Mouse (Mus musculus) WW6 (cell line): Measurements from ENCODE around the gene Pde8b.

ENCODE experiments used
- DNase-seq: peaks from one replicate; pipeline ENCODE4 v3.0.0-alpha.2; 2013; ENCODE audit warnings: low read depth, low spot score

The Pde8b gene

GRCm38 (mm10) chr13:95249511-95250456 lies at the start of gene Pde8b:
Pde8b (minus strand) TSS chr13:95250336.
- DNase-seq = peak; percentile 11

GRCm38 (mm10) chr13:95291983-95292382 lies 41.8 kb upstream of the Pde8b start:
- no peak for DNase-seq

- no peak for DNase-seq
Observed at GRCm38 (mm10) chr13:95288027-95288426, 37.9 kb upstream of the Pde8b start.

GRCm38 (mm10) chr13:95286989-95287388 lies 36.9 kb upstream of the Pde8b start:
- peak; percentile 26 for DNase-seq

GRCm38 (mm10) chr13:95281740-95282673 lies 31.9 kb upstream of the Pde8b start:
- no peak for DNase-seq

GRCm38 (mm10) chr13:95278426-95279025 lies 28.4 kb upstream of the Pde8b start:
- no peak for DNase-seq

GRCm38 (mm10) chr13:95264691-95265090 lies 14.6 kb upstream of the Pde8b start:
- no peak for DNase-seq

- no peak for DNase-seq
Observed at GRCm38 (mm10) chr13:95260886-95261789, 11.0 kb upstream of the Pde8b start.

GRCm38 (mm10) chr13:95260391-95260790 lies 10.3 kb upstream of the Pde8b start:
- DNase-seq = no peak

- no peak for DNase-seq
Observed at GRCm38 (mm10) chr13:95257083-95257482, 6.9 kb upstream of the Pde8b start.

GRCm38 (mm10) chr13:95255083-95255482 lies 4.9 kb upstream of the Pde8b start:
- DNase-seq = no peak

GRCm38 (mm10) chr13:95243026-95243425 lies 7.1 kb downstream of the Pde8b start:
- DNase-seq = no peak

- DNase-seq = no peak
Observed at GRCm38 (mm10) chr13:95237488-95237887, 12.6 kb downstream of the Pde8b start.

- DNase-seq = no peak
Observed at GRCm38 (mm10) chr13:95235261-95235660, 14.9 kb downstream of the Pde8b start.

- no peak for DNase-seq
Observed at GRCm38 (mm10) chr13:95231366-95232138, 18.6 kb downstream of the Pde8b start.

- no peak for DNase-seq
Observed at GRCm38 (mm10) chr13:95230326-95230725, 19.8 kb downstream of the Pde8b start.

GRCm38 (mm10) chr13:95224491-95224890 lies 25.6 kb downstream of the Pde8b start:
- DNase-seq = no peak

- no peak for DNase-seq
Observed at GRCm38 (mm10) chr13:95223427-95223772, 26.7 kb downstream of the Pde8b start.

- DNase-seq = no peak
Observed at GRCm38 (mm10) chr13:95222569-95223426, 27.3 kb downstream of the Pde8b start.
